Mouse (Mus musculus) layer of hippocampus, adult 9-11 months (tissue): Measurements from ENCODE around the gene Slx4ip.

Source experiments
- DNase-seq: peaks from one replicate; pipeline ENCODE4 v3.0.0; 2022

Slx4ip gene

GRCm38 (mm10) chr2:136952238-136952637 lies 61.2 kb downstream of the Slx4ip start:
- DNase-seq, result no peak

GRCm38 (mm10) chr2:136955726-136956571 lies 64.9 kb downstream of the Slx4ip start:
- no peak for DNase-seq

GRCm38 (mm10) chr2:136958697-136959096 lies 67.7 kb downstream of the Slx4ip start:
- DNase-seq, result no peak

DNA sequence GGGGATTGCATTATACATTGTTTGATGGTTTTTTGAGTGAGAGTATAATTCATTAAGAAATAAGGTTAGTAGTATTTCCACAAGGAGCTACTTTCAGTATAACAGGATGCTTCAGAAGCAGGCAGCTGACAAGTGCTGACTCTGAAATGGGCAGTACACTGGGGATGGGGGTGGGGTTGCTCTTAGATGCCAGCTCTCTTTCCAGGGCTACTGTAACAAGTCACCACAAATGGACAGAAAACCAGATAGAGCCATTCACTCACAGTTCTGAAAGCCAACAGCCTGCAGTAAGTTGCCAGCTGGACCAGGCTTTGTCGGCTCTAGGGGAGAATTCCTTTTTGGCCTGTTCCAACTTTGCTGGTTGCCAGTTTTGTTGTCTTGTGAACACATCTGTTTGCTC lies 84.8 kb downstream of the Slx4ip start:
- DNase-seq, result no peak

GRCm38 (mm10) chr2:136979056-136979772 lies 88.2 kb downstream of the Slx4ip start:
- DNase-seq, result no peak

DNA sequence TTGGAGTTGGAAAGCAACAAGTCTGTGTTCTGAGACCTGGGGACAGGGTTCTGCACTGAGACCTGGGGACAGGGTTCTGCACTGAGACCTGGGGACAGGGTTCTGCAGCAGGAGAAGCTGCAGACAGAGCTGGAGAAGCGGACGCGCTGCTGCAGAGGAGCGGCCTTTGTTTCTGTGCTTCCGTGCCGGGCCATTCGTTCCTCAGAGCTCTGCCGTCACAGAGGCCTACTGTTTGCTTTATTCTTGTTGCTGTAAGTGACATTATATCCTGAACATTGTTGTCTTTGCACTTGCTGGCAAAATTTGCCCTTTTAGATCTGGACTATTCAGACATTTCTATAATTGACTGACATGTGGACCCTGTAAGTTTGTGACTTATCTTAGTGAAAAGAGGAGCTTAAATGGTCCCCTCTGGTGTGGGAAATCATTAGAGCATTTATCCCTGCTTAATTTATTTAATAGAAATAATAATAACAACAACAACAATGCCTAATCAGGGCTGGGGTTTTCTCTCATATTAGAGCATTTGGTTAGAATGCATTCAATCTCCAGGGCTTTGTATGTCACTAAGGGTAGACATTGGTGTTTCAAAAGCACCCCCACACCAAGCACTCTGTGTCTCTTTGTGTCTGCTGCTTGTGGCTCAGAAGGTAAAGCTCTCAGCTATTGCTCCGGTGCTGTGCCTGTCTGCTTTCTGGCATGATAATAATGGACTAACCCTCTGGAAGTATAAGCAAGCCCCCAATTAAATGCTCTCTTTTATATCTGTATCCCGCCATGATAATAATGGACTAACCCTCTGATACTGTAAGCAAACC lies 90.3 kb downstream of the Slx4ip start:
- DNase-seq, result no peak

DNA sequence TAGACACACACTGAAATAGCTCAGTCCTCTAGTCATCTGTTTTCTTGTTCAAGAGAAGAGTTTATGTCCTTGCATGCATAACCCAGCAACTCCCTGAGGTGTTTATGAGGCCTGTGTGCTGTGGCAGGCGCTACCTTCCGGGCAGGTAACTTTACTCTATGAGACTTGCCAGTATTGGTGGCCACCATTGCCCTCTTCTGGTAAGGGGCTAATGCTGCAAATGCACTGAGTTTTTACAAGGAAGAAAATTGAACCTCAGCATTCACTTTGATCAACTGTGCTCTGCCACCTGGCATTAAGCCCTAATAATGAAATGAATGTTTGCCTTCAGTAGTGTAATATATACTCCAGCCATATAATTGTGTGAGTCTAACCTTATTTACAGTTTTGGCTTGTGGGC lies 92.9 kb downstream of the Slx4ip start:
- DNase-seq, result no peak

- no peak for DNase-seq
Measured at GRCm38 (mm10) chr2:136985998-136986730, 95.1 kb downstream of the Slx4ip start.

GRCm38 (mm10) chr2:136993116-136993515 lies 102.1 kb downstream of the Slx4ip start:
- no peak for DNase-seq

- no peak for DNase-seq
Measured at GRCm38 (mm10) chr2:136997104-136997503, 106.1 kb downstream of the Slx4ip start.

- no peak for DNase-seq
Measured at GRCm38 (mm10) chr2:137002031-137002430, 111.0 kb downstream of the Slx4ip start.

DNA sequence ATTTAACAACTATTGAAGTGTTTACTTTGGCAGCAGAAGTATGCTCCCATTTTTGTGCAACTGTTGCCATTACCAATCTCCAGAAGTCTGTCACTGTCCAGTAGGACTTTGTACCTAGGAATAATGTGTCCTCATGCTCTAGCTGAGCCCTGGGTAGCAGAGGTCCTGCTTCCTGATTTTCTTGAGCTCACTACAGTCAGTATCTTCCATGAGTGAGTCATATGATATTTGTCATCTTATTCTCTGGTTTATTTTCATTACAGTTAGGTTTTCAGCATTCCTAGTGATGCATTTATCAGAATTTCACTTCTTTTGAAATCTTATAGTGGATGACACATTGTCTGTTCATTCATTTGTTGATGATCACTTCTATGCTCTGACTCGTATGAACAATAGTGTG lies 115.6 kb downstream of the Slx4ip start:
- no peak for DNase-seq

DNA sequence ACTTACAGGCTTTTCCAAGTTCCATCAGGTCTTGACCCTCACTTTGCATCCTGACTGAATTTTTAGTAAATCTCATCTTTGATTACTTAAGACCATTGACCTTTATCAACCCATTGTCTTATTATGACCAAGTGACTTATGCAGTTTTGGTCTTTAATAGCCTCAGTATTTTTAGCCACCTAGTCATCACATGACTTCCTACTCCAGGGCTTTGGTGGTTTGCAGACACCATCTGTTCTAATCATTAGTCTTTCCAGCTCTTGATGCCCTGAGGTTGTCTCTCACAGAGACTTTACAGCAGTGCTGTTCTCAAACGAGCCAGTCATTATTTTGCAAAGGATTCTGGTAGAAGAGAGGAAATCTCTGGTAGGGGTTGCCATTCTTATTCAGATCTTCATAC lies 121.0 kb downstream of the Slx4ip start:
- no peak for DNase-seq

- DNase-seq, result no peak
Measured at GRCm38 (mm10) chr2:137013151-137013550, 122.1 kb downstream of the Slx4ip start.

- DNase-seq, result no peak
Measured at GRCm38 (mm10) chr2:137013811-137014350, 122.9 kb downstream of the Slx4ip start.

DNA sequence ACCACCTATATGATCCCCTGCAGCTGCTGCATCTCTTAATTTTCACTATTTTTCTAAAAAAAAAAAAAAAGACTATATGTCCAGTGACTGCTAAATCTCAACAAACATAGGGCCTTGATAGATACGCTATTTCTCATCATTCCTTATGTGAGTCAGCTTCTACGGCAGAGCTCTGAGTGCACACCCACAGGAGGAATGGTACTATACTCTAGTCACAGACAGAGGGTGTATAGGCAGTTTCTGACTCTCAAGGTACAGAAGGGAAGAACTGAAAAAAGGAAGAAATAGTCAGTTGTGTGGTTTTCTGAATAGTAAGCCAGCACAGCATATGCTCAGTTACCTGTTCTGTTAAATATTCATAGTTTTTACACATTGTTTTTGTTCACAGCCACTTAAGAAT lies 123.4 kb downstream of the Slx4ip start:
- peak; percentile 15 for DNase-seq

- no peak for DNase-seq
Measured at GRCm38 (mm10) chr2:137044122-137044521, 153.1 kb downstream of the Slx4ip start.

- no peak for DNase-seq
Measured at GRCm38 (mm10) chr2:137049367-137049766, 158.3 kb downstream of the Slx4ip start.

GRCm38 (mm10) chr2:137049906-137050305 lies 158.9 kb downstream of the Slx4ip start:
- DNase-seq, result no peak

- DNase-seq, result no peak
Measured at GRCm38 (mm10) chr2:137063829-137064228, 172.8 kb downstream of the Slx4ip start.

DNA sequence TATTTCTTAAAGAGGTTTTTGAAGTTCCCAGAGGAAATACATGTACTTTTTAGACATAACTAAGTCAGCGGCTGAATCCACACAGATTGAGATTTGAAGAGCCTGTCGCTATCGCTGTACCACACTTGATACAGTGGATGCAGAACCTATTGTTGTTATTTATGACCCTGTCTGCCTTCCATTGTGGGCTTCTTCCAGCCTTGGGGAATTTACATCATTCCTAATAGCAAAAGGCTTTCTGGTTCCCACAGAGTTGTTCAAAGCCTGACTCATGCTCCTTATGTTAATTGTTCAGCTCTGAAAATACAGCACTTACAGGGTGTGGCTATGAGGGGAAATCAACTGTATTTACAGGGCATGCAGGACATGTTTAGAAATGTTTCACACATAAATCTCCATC lies 173.5 kb downstream of the Slx4ip start:
- DNase-seq, result no peak

DNA sequence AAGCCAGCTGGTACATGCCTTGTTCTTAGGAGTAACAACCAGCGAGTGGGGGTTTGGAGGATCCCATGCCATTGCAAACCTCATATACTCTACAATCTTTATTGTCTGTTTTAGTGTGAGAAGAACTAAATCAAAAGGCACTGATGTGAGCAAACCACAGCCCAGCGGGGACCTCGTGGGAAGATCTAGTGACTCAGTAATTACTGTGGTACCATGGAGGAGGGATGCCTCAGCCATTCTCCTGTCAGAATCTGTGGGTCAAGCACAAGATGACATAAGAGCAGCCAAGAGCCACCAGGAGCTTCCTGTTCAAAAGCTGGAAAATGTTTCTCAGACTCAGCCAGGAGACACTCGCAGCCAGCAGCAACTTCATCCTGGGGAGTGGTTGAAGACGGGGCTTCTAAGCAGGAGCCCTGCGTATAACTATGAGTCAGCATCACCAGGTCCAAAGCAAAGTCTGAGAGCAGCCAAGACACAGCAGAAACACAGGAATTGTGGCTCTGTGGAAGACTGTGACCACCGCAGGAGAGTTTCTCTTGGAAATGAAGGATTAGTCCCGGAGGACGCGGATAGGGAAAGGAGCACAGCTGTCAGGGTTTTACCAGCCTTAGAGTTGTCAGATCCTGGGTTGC lies 176.6 kb downstream of the Slx4ip start:
- DNase-seq, result no peak
